Mouse (Mus musculus) neural tube, embryonic 15.5 days (tissue): Measurements from ENCODE around the gene Clhc1. TPM values are rescaled to one million over a fixed set of nuclear protein-coding genes. Genes with fewer than 3 reads are reported as not detected.

Experiments
- ATAC-seq: fragments of 200-750 bp; cut with Nextera tagmentation; 2 replicates; pipeline ENCODE4 v1.8.0; 2017; ENCODE audit warnings: mild to moderate bottlenecking, moderate TSS enrichment, moderate library complexity; ENCODE audit not compliant: low FRiP score
- H3K27ac ChIP-seq: fragments of 300-500 bp; sonication (generic); replicated peaks from 2 replicates; pipeline ENCODE4 v1.5.1; 2015; ENCODE audit warnings: mild to moderate bottlenecking, inconsistent platforms
- H3K27me3 ChIP-seq: fragments of 300-500 bp; sonication (generic); replicated peaks from 2 replicates; pipeline ENCODE4 v1.6.1; 2015; ENCODE audit warnings: inconsistent platforms
- H3K36me3 ChIP-seq: fragments of 300-500 bp; sonication (generic); 2 replicates; pipeline ENCODE4 v1.6.1; 2015; ENCODE audit warnings: inconsistent platforms
- H3K4me1 ChIP-seq: fragments of 300-500 bp; sonication (generic); 2 replicates; pipeline ENCODE4 v1.6.1; 2015; ENCODE audit warnings: inconsistent platforms
- H3K4me2 ChIP-seq: fragments of 300-500 bp; sonication (generic); 2 replicates; pipeline ENCODE4 v1.6.1; 2015; ENCODE audit warnings: inconsistent platforms, mild to moderate bottlenecking, moderate library complexity
- H3K4me3 ChIP-seq: fragments of 300-500 bp; sonication (generic); replicated peaks from 2 replicates; pipeline ENCODE4 v1.5.1; 2015; ENCODE audit warnings: mild to moderate bottlenecking, inconsistent platforms
- H3K9ac ChIP-seq: fragments of 300-500 bp; sonication (generic); replicated peaks from 2 replicates; pipeline ENCODE4 v1.6.1; 2015; ENCODE audit warnings: mild to moderate bottlenecking, inconsistent platforms
- H3K9me3 ChIP-seq: fragments of 300-500 bp; sonication (generic); replicated peaks from 2 replicates; pipeline ENCODE4 v1.6.1; 2016; ENCODE audit warnings: inconsistent platforms
- WGBS: fragments of 180-500 bp; shearing (Covaris S2); methylation state at CpG from one replicate; pipeline ENCODE4 v1.1.7; 2015; ENCODE audit warnings: mixed read lengths; 5-methylcytosine and 5-hydroxymethylcytosine counted together
- polyA plus RNA-seq: library from polyadenylated mRNA; unstranded; fragments of >200 nt; fragmentation: Nextera tagmentation; extraction: Ambion mirVana; gene quantifications from 2 replicates; pipeline ENCODE4 v1.2.1, GENCODE M21; 2015

The Clhc1 gene
- 0.14 and 0.15 TPM in 2 replicates for polyA plus RNA-seq

GRCm38 (mm10) chr11:29547752-29548503, at the start of gene Clhc1, which contains the start of gene Rps27a:
Gene Clhc1 (plus strand): TSS chr11:29547950.
Gene Rps27a (minus strand): TSS chr11:29548109.
- Histone ChIP-seq H3K4me2 (peak within 1 kb of the TSS; percentile 70), H3K9me3 (no peaks in the 10 kb centered on the region), H3K27me3 (no peaks in the 10 kb centered on the region), H3K27ac (peak within 1 kb of the TSS; percentile 96), H3K4me1 (peaks cover 15% of the 10 kb centered on the region), H3K9ac (peak within 1 kb of the TSS; percentile 83), H3K4me3 (peak within 1 kb of the TSS; percentile 79), H3K36me3 (peaks cover 23% of the 10 kb centered on the region)
- under 1% methylated on average over 46 of the region's 46 CpGs for WGBS
- ATAC-seq: peak; percentile 98

DNA sequence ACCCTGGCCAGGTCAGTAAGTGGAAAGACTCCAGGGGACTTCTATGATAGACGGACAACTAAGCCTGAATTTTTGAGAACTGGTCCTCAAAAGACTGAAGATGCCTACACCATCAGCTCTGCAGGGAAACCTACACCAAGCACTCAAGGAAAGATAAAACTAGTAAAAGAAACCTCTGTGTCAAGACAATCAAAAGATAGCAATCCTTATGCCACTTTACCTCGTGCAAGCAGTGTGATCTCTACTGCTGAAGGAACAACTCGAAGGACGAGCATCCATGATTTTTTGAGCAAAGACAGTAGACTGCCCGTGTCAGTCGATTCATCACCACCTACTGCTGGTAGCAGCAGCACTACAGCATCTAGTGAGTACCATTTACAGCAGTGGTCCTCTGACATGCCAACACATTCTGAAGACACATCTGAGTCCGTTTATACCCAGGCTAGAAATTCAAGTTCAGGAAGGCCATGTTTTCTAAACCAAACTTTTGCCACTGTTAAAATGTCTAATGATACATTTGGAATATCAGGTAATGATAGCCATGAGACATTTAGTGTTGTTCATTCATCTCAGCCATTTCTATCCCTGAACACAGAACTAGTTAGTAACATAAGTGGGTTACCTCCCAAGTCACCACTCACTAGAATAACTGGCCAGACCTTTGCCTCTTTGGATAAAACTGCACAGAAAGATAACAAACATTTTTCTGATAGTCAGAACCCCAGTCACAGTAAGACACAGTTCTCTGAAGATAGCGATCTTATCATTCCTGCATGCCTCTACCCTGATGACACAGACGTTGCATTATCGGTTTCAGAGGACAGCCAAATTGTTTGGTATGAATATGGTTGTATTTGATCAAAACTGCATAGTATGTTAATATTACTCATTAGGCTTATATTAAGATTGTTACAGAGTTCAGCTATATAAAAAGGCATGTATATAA, 43.5 kb upstream of the Clhc1 start:
- no peak overlapping the region for H3K27ac ChIP-seq
- ATAC-seq: no peak
- no peaks in the 10 kb centered on the region for H3K9me3 ChIP-seq
- H3K4me1 ChIP-seq: no peaks in the 10 kb centered on the region
- no peak overlapping the region for H3K4me3 ChIP-seq
- H3K9ac ChIP-seq: no peak overlapping the region
- no peaks in the 10 kb centered on the region for H3K27me3 ChIP-seq
- H3K36me3 ChIP-seq: peaks cover 40% of the 10 kb centered on the region
- no peak overlapping the region for H3K4me2 ChIP-seq
- WGBS: 94% methylated on average over 10 of the region's 10 CpGs

GRCm38 (mm10) chr11:29504899-29505625, 42.7 kb upstream of the Clhc1 start:
- H3K27me3 ChIP-seq: no peaks in the 10 kb centered on the region
- H3K27ac ChIP-seq: no peak overlapping the region
- no peak overlapping the region for H3K9ac ChIP-seq
- H3K4me1 ChIP-seq: no peaks in the 10 kb centered on the region
- no peak for ATAC-seq
- no peak overlapping the region for H3K4me3 ChIP-seq
- H3K9me3 ChIP-seq: no peaks in the 10 kb centered on the region
- 98% methylated on average over 2 of the region's 2 CpGs for WGBS
- peaks cover 35% of the 10 kb centered on the region for H3K36me3 ChIP-seq
- H3K4me2 ChIP-seq: no peak overlapping the region

DNA sequence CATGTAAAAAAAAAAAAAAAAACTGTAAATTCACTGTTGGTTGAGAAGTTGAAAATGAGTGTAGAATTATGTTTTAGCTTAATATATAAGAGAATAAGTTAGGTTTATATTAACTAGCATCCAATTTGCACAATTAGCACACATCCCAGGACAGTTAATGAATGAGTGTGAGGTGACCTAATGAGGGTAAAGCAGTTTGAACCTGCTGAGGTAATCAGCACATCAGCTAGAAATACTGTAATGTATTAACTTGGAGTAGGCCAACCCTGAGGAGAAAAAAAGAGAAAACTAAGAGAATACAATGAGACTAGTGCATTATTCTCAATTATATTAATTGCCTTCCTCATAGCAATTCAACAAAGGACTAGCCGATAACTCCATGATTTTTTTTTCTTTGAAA, 38.3 kb upstream of the Clhc1 start:
- no peaks in the 10 kb centered on the region for H3K27me3 ChIP-seq
- WGBS: 89% methylated on average over 1 of the region's 1 CpGs
- H3K4me2 ChIP-seq: no peak overlapping the region
- no peak overlapping the region for H3K4me3 ChIP-seq
- H3K27ac ChIP-seq: no peak overlapping the region
- H3K4me1 ChIP-seq: no peaks in the 10 kb centered on the region; the same call in 1 of the 2 replicates
- peaks cover 17% of the 10 kb centered on the region for H3K36me3 ChIP-seq
- no peak overlapping the region for H3K9ac ChIP-seq
- H3K9me3 ChIP-seq: no peaks in the 10 kb centered on the region
- no peak for ATAC-seq

DNA sequence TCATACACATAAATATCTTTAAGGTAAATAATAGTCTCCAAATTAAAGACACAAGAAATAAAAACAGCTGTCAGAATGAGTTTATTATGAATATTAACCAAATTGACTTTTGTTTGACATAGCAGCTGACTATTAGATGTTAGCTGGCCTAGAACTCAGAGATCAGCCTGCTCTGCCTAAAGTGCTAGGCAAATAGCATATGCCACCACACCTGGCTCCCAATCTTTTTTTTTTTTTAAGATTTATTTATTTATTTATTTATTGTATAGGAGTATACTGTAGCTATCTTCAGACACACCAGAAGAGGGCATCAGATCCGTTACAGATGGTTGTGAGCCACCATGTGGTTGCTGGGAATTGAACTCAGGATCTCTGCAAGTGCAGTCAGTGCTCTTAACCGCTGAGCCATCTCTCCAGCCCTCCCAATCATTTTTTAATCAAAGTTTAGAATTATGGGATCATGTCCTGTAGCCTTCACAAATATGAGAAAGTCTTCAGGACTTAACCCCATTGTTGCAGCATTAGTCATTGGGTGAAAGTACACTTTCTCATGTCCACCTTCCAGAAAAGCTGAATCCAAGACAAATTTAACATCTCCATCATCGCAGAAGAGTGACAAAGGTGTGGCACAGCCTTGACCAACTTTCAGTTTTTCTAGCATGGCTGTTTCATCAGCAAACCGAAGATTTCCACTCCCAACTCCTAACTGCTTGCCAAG, 34.8 kb upstream of the Clhc1 start:
- H3K36me3 ChIP-seq: peaks cover 3% of the 10 kb centered on the region
- peaks cover 5% of the 10 kb centered on the region for H3K4me1 ChIP-seq
- H3K27ac ChIP-seq: no peak overlapping the region
- ATAC-seq: no peak
- H3K4me3 ChIP-seq: no peak overlapping the region
- no peak overlapping the region for H3K9ac ChIP-seq
- H3K9me3 ChIP-seq: no peaks in the 10 kb centered on the region
- 94% methylated on average over 4 of the region's 4 CpGs for WGBS
- no peaks in the 10 kb centered on the region for H3K27me3 ChIP-seq
- H3K4me2 ChIP-seq: no peak overlapping the region

DNA sequence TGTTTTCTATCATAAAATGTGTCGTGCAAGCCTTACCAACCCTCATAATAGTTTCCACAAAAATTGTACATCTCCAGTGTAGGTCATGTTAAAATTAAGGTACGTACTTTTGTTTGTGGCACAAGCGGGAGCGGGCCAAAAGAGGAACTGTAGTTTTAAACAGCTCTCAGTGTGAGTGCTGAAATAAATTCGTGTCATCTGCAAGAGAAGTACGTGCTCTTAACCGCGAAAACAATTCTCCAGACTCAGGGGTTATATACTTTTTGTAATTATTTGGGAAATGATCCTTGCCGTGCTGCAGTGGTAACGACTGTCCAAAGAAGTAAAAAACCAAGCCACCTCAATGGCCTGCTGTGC, 33.4 kb upstream of the Clhc1 start:
- Histone ChIP-seq H3K9ac (peak overlapping the region; percentile 62), H3K4me2 (peak overlapping the region; percentile 71), H3K27me3 (no peaks in the 10 kb centered on the region), H3K9me3 (no peaks in the 10 kb centered on the region), H3K4me3 (peak overlapping the region; percentile 55), H3K27ac (peak overlapping the region; percentile 78; the same call in 1 of the 2 replicates), H3K36me3 (peaks cover 3% of the 10 kb centered on the region), H3K4me1 (peaks cover 5% of the 10 kb centered on the region)
- peak; percentile 1; the same call in 1 of the 2 replicates for ATAC-seq
- WGBS: 28% methylated on average over 10 of the region's 10 CpGs

- 3% methylated on average over 40 of the region's 40 CpGs for WGBS
- peak; percentile 98 for ATAC-seq
- no peaks in the 10 kb centered on the region for H3K9me3 ChIP-seq
- peak within 1 kb of the TSS; percentile 62 for H3K9ac ChIP-seq
- H3K4me3 ChIP-seq: peak within 1 kb of the TSS; percentile 55
- H3K27me3 ChIP-seq: no peaks in the 10 kb centered on the region
- H3K4me1 ChIP-seq: peaks cover 5% of the 10 kb centered on the region
- H3K36me3 ChIP-seq: peaks cover 3% of the 10 kb centered on the region
- peak within 1 kb of the TSS; percentile 71 for H3K4me2 ChIP-seq
- peak within 1 kb of the TSS; percentile 78 for H3K27ac ChIP-seq
These were observed 32.9 kb upstream of the Clhc1 start, which contains the start of gene Prorsd1 for GRCm38 (mm10) chr11:29514682-29515412. Gene Prorsd1 (minus strand): TSS chr11:29515033.

GRCm38 (mm10) chr11:29525988-29526794, 21.6 kb upstream of the Clhc1 start, which contains the start of gene Mtif2:
Gene Mtif2 (plus strand): TSS chr11:29526408.
- peak; percentile 95 for ATAC-seq
- Histone ChIP-seq H3K27ac (peak within 1 kb of the TSS; percentile 82), H3K9ac (peak within 1 kb of the TSS; percentile 59), H3K36me3 (peaks cover 10% of the 10 kb centered on the region), H3K4me3 (peak within 1 kb of the TSS; percentile 54), H3K4me2 (peak within 1 kb of the TSS; percentile 66), H3K4me1 (peaks cover 15% of the 10 kb centered on the region), H3K27me3 (no peaks in the 10 kb centered on the region), H3K9me3 (no peaks in the 10 kb centered on the region)
- 2% methylated on average over 47 of the region's 47 CpGs for WGBS

- H3K27me3 ChIP-seq: no peaks in the 10 kb centered on the region
- H3K4me1 ChIP-seq: no peaks in the 10 kb centered on the region
- no peaks in the 10 kb centered on the region for H3K9me3 ChIP-seq
- H3K4me2 ChIP-seq: no peak overlapping the region
- no peak overlapping the region for H3K4me3 ChIP-seq
- H3K27ac ChIP-seq: no peak overlapping the region
- ATAC-seq: no peak
- no peak overlapping the region for H3K9ac ChIP-seq
- 97% methylated on average over 1 of the region's 1 CpGs for WGBS
- peaks cover 53% of the 10 kb centered on the region for H3K36me3 ChIP-seq
These were observed 9.5 kb upstream of the Clhc1 start for GRCm38 (mm10) chr11:29538201-29538600.
